Mouse (Mus musculus) adipocyte (in vitro differentiated cells): ENCODE results near the gene Blvrb.

Experiments
- DNase-seq: peaks from one replicate; pipeline ENCODE4 v3.0.0-alpha.2; 2016; ENCODE audit warnings: low spot score

The Blvrb gene

DNA sequence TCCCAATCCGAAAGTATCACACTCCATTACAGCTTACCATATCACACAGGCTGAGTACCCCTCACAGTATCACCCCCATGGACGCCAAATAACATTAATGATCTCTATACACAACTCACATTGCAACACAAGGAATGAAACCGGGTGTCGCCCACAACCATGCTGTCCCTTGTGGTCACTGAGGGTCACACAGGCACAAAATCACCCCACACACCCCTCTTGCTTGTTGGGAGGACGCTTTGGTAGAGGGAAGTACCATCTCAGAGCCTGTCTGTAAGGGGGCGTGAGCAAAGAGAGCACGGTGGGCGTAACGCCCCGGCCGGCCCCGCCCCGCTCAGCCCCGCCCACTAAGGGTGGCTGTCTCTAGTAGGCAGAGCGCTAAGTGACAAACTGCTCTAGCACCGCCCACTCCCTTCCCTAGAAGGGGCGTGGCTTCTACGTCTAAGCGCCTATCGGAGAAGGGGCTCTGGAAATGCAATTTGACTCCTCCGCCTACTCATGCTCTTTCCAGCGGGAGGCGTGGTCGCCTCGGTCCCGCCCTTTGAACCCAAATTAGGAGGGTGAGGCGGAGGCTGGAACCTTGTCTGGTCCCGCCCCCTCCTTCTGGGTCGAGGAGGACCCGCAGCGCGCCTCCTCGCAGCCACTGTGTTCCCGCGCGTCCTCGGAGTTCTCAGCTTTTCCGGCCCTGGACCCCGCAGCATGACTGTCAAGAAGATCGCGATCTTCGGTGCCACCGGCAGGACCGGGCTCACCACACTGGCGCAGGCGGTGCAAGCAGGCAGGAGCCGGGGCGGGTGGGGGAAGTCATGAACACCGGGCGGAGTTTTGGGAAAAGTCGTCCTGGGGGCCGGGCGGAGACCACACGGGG, at the start of gene Blvrb, which contains the start of gene Sptbn4:
Gene Blvrb, plus strand, starts transcription at position 560 of the 868 bp plus-strand sequence.
Gene Sptbn4, minus strand, starts transcription at position 268 of the 868 bp plus-strand sequence.
- peak; percentile 97 for DNase-seq

GRCm38 (mm10) chr7:27400545-27400944, 47.2 kb upstream of the Blvrb start:
- DNase-seq, result no peak

DNA sequence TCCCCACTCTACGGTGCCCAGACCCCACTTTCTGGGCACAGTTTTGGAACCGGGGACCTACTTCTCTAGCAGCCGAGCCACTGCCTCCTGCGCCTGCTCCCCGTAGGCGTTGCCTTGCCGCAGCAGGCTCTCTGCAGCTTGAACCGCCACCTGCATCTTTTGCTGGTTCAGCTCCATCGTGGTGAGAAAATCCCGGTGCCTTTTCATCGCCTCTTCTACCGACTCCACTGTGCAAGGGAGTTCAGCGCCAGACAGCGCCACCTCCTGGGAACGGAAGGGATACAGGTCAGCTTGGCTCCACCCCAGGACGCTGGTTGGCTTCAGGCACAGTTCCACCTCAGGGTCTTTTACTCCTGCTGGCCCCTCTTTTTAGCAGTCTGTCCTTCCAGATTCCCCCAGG, 45.1 kb upstream of the Blvrb start:
- DNase-seq, result no peak

DNA sequence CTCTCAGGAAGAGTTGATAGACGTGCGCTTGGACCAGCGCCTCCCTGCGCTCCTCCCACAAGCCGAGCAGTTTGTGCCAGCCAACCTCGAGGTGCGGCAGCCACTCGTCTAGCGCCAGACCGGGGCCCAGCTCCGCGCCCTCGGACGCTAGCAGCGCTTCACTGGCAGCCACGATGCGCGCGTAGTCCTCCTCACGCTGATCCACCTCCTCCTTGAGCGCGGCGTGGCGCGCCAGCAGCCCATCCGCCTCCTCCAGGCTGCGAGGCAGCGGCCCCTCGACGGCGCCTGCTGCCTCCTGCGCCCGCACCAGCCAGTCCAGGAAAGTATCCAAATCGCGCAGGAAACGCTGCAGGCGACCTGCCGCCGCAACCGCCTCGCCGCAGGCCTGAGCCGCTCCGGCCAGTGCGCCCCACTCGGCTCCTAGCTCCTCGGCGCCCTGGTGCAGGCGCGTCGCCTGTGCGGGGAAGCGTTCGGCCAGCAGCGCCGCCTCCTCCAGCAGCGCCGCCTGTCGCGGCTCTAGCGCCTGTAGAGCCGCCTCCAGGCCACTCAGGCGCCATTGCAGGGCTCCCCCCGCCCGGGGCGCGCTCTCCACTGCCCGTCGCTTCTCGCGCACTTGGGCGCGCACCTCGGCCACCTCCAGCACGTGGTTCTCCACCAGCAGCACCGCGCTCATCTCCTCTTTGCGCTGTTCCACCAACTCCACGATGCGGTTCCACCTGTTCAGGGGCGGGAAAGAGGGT, 43.4 kb upstream of the Blvrb start:
- no peak for DNase-seq

- DNase-seq, result no peak
Measured at GRCm38 (mm10) chr7:27406481-27406880, 41.3 kb upstream of the Blvrb start.

DNA sequence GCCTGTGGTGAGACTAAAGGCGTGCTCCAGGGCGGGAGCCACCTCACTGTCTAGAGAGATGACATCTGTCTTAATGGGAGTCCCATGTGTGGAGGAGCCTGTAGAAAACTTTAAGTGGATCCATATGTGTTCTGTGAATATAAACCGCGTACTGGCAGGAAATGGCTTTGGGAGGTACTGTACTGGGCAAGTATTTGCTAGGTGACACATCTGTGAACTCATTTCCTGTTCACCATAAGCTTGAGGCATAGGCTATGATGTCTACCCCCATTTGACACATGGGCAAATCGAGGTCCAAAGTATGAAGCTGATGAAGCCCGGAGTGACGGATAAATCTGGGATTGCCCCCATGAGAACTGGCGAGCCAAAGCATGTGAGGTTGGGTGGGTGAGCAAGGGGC, 40.0 kb upstream of the Blvrb start:
- DNase-seq, result no peak

DNA sequence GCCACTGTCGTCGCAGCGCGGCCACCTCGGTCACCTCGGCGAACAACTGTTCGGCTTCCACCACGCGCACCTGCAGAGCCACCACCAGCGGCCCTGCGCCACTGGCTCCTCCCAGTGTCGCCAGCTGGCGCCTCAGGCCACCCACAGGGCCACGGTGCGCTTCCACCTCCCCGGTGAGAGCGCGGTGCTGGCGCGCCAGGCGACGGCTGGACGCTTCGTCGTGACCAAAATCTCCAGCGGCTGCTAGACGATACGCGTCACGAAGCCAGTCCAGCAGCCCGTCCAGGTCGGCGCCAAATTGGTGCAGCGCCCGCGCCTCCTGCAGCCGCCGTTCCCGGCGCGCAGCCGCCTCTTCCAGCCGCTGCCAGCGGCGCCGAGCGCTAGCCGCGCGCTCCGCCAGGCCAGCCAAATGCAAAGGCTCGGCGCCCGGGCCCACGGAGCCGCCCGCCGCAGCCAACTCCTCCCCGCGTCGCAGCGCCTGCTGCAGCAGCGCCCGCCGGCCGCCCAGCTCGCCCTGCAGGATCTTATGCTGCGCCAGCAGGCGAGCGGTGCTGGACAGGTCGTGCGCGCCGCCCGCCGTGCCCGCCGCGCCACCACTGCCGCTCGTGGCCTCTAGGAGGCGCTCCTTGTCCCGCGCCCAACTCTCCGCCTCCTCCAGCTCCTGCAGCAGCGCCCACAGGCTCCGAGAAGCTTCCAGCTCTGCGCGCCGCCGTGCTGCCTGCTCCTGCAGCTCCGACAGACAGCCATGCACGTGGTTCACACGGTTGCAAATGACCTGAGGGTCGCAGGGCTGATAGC, 39.2 kb upstream of the Blvrb start:
- no peak for DNase-seq

GRCm38 (mm10) chr7:27417151-27417550, 30.6 kb upstream of the Blvrb start:
- DNase-seq, result no peak

DNA sequence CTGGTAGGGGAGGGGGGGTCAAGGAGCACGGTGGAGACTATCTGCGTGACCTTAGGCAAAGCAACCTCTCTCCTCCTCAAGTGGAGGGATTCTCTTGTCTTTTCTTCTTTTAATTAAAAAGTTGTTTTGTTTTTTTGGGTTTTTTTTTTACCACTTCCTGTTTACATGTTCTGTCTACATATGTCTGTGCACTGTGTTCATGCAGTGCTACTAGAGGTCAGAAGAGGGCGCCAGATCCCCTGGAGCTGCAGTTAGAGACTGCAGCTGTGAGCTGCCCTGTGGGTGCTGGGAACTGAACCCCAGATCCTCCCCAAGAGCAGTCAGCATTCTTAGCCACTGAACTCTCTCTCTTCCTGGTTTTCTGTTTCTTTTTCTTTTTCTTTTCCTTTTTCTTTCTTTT, 28.7 kb upstream of the Blvrb start:
- DNase-seq, result no peak

- DNase-seq, result no peak
Measured at GRCm38 (mm10) chr7:27423556-27424326, 24.0 kb upstream of the Blvrb start.

DNA sequence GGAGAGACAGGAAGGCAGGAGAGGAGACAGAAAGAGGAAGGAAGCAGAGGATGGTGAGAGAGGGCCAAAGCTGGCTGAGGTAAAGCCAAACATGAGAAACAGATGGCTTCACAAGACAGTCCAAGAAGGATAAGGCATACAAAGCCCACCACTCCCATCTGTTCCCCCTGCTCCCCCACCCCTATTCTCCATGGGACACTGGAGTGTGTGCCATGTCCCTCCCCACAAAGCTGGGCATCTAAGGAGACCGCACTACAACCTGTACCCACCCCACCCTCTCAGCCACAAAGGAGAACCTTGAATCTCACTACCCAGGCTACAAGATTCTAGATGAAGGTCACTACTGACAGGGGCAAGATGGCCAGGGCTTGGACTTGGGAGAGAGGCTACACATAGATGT, 20.4 kb upstream of the Blvrb start:
- no peak for DNase-seq

GRCm38 (mm10) chr7:27428002-27428401, 19.8 kb upstream of the Blvrb start:
- DNase-seq, result no peak

- no peak for DNase-seq
Measured at GRCm38 (mm10) chr7:27429135-27429534, 18.6 kb upstream of the Blvrb start.

GRCm38 (mm10) chr7:27433349-27433748, 14.4 kb upstream of the Blvrb start:
- no peak for DNase-seq

- DNase-seq, result no peak
Measured at GRCm38 (mm10) chr7:27433794-27434193, 14.0 kb upstream of the Blvrb start.

DNA sequence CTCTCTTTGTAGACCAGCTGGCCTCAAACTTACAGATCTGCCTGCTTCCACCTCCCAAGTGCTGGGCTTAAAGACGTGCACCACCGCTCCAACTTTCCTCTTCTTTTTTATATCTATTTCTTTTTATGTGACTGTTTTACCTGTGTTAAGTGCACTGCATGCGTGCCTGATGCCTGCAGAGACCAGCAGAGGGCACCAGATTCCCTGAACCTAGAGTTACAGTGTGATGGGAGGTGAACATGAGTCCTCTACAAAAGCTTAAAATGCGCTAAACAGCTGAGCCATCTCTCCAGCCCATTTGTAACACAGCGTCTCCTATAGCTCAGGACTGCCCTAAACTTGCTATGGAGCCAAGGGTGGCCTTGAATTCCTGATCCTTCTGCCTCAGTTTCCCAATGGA, 10.2 kb upstream of the Blvrb start:
- no peak for DNase-seq

GRCm38 (mm10) chr7:27440014-27440413, 7.8 kb upstream of the Blvrb start:
- no peak for DNase-seq

- DNase-seq, result no peak
Measured at GRCm38 (mm10) chr7:27446051-27446450, 1.7 kb upstream of the Blvrb start.

GRCm38 (mm10) chr7:27446521-27447418, 1.0 kb upstream of the Blvrb start:
- DNase-seq, result no peak

- peak; percentile 20 for DNase-seq
Measured at GRCm38 (mm10) chr7:27448421-27449206, 836 bp downstream of the Blvrb start.
